8 mouse cellular contexts compared by ENCODE assay signal in genomic region chr14:20696986-20697385, GRCm38 (mm10). TPM values are rescaled to one million over a fixed set of nuclear protein-coding genes. Genes with fewer than 3 reads are reported as not detected.
DNase-seq lines count a peak whose midpoint lies in the region; ATAC-seq lines count a peak whose summit lies in the region.

No protein-coding gene starts in this region.

- ATAC-seq in kidney, embryonic 16.5 days (ENCODE audit: low FRiP score, low TSS enrichment): no peak
- no peak for ATAC-seq in liver, embryonic 13.5 days (ENCODE audit: low read depth)

- no peak overlapping the region for H3K27ac ChIP-seq in heart, embryonic 10.5 days
- H3K27ac ChIP-seq in kidney, embryonic 16.5 days (ENCODE audit: low read length): no peak overlapping the region
- no peak overlapping the region for H3K27ac ChIP-seq in liver, embryonic 13.5 days

- peaks cover 65% of the 10 kb centered on the region for H3K4me1 ChIP-seq in heart, embryonic 10.5 days
- H3K4me1 ChIP-seq in kidney, embryonic 16.5 days (ENCODE audit: insufficient read depth, low read length): peaks cover 58% of the 10 kb centered on the region
- peaks cover 79% of the 10 kb centered on the region for H3K4me1 ChIP-seq in liver, embryonic 13.5 days (replicated peaks)

- DNase-seq in testis, postnatal 10 days (ENCODE audit: low spot score): peak; percentile 72
- DNase-seq in testis, postnatal 14 days (ENCODE audit: low spot score): no peak
- DNase-seq in embryo, embryonic 10 days (ENCODE audit: low spot score): peak; percentile 62
- DNase-seq in heart, embryonic 10.5 days (ENCODE audit: low spot score): no peak
- peak; percentile 29 for DNase-seq in liver, embryonic 13.5 days
- peak; percentile 63 for DNase-seq in naive thymus-derived CD4-positive, alpha-beta T cell, adult 2 months (ENCODE audit: low read depth)
- DNase-seq in gastrocnemius, postnatal 14 days: no peak

- no peaks in the 10 kb centered on the region for H3K9me3 ChIP-seq in heart, embryonic 10.5 days
- H3K9me3 ChIP-seq in kidney, embryonic 16.5 days (ENCODE audit: low read length): no peaks in the 10 kb centered on the region
- H3K9me3 ChIP-seq in liver, embryonic 13.5 days (replicated peaks): no peaks in the 10 kb centered on the region

- peaks cover 48% of the 10 kb centered on the region for H3K36me3 ChIP-seq in heart, embryonic 10.5 days
- H3K36me3 ChIP-seq in kidney, embryonic 16.5 days (ENCODE audit: insufficient read depth, low read length): peaks cover 24% of the 10 kb centered on the region
- H3K36me3 ChIP-seq in liver, embryonic 13.5 days: peaks cover 48% of the 10 kb centered on the region

- 30% methylated on average over 1 of the region's 1 CpGs for WGBS in heart, embryonic 10.5 days
- 5% methylated on average over 1 of the region's 1 CpGs for WGBS in kidney, embryonic 16.5 days
- 50% methylated on average over 1 of the region's 1 CpGs for WGBS in liver, embryonic 13.5 days (ENCODE audit: insufficient replicate concordance)

- no peaks in the 10 kb centered on the region for H3K27me3 ChIP-seq in heart, embryonic 10.5 days (ENCODE audit: insufficient read depth, poor library complexity, severe bottlenecking)
- H3K27me3 ChIP-seq in kidney, embryonic 16.5 days (ENCODE audit: insufficient read depth, low read length): no peaks in the 10 kb centered on the region
- H3K27me3 ChIP-seq in liver, embryonic 13.5 days: no peaks in the 10 kb centered on the region

- peak overlapping the region; percentile 72 for H3K4me2 ChIP-seq in kidney, embryonic 16.5 days (replicated peaks; ENCODE audit: low read depth, low read length)
- peak overlapping the region; percentile 87 for H3K4me2 ChIP-seq in liver, embryonic 13.5 days

- peak overlapping the region; percentile 81 for H3K4me3 ChIP-seq in heart, embryonic 10.5 days
- peak overlapping the region; percentile 86 for H3K4me3 ChIP-seq in kidney, embryonic 16.5 days (ENCODE audit: low read length)
- H3K4me3 ChIP-seq in liver, embryonic 13.5 days (replicated peaks): peak overlapping the region; percentile 95

- H3K9ac ChIP-seq in kidney, embryonic 16.5 days (replicated peaks; ENCODE audit: low read length): no peak overlapping the region; the same call in 1 of the 2 replicates
- peak overlapping the region; percentile 94; the same call in 1 of the 2 replicates for H3K9ac ChIP-seq in liver, embryonic 13.5 days

- intact Hi-C loops in gastrocnemius, postnatal 14 days (cut with DNase I; ENCODE audit: low total_unique reads): no loop called here

RNA-seq across cellular contexts. Expression of gene Fut11, which starts 2.2 kb away (rescaled TPM):
- 18.4 and 19.5 TPM in 2 replicates for polyA plus RNA-seq in heart, embryonic 10.5 days (2016; fragmentation: Nextera tagmentation; extraction: Ambion mirVana)
- polyA plus RNA-seq in kidney, embryonic 16.5 days (2015; fragmentation: Nextera tagmentation; extraction: Ambion mirVana): 28.2 and 28.5 TPM in 2 replicates
- 6.5 and 7.3 TPM in 2 replicates for polyA plus RNA-seq in liver, embryonic 13.5 days (2015; fragmentation: Nextera tagmentation; extraction: Ambion mirVana)
- 1 to 10 TPM; 6.6 to 7.0 TPM for total RNA-seq in gastrocnemius, postnatal 14 days (2021)

RNA-seq across cellular contexts. Expression of gene Chchd1, which starts 5.8 kb away (rescaled TPM):
- 224 and 232 TPM in 2 replicates for polyA plus RNA-seq in heart, embryonic 10.5 days (2016; fragmentation: Nextera tagmentation; extraction: Ambion mirVana)
- polyA plus RNA-seq in kidney, embryonic 16.5 days (2015; fragmentation: Nextera tagmentation; extraction: Ambion mirVana): 161 and 171 TPM in 2 replicates
- polyA plus RNA-seq in liver, embryonic 13.5 days (2015; fragmentation: Nextera tagmentation; extraction: Ambion mirVana): 133 and 150 TPM in 2 replicates
- 100 to 1,000 TPM in 1 of 2 experiments, 10 to 100 TPM in 1; 98.5 to 106 TPM for total RNA-seq in gastrocnemius, postnatal 14 days (2021)

RNA-seq across cellular contexts. Expression of gene Zswim8, which starts 10.4 kb away (rescaled TPM):
- polyA plus RNA-seq in heart, embryonic 10.5 days (2016; fragmentation: Nextera tagmentation; extraction: Ambion mirVana): 25.9 and 33.1 TPM in 2 replicates
- polyA plus RNA-seq in kidney, embryonic 16.5 days (2015; fragmentation: Nextera tagmentation; extraction: Ambion mirVana): 28.3 and 33.6 TPM in 2 replicates
- polyA plus RNA-seq in liver, embryonic 13.5 days (2015; fragmentation: Nextera tagmentation; extraction: Ambion mirVana): 4.0 and 4.6 TPM in 2 replicates
- total RNA-seq in gastrocnemius, postnatal 14 days (2021): 10 to 100 TPM; 31.7 to 38.8 TPM

RNA-seq across cellular contexts. Expression of gene Sec24c, which starts 22.9 kb away (rescaled TPM):
- 101 and 113 TPM in 2 replicates for polyA plus RNA-seq in heart, embryonic 10.5 days (2016; fragmentation: Nextera tagmentation; extraction: Ambion mirVana)
- 113 and 120 TPM in 2 replicates for polyA plus RNA-seq in kidney, embryonic 16.5 days (2015; fragmentation: Nextera tagmentation; extraction: Ambion mirVana)
- polyA plus RNA-seq in liver, embryonic 13.5 days (2015; fragmentation: Nextera tagmentation; extraction: Ambion mirVana): 30.2 and 38.4 TPM in 2 replicates
- total RNA-seq in gastrocnemius, postnatal 14 days (2021): 10 to 100 TPM; 56.7 to 60.1 TPM

RNA-seq across cellular contexts. Expression of gene Synpo2l, which starts 28.8 kb away (rescaled TPM):
- 87.0 and 172 TPM in 2 replicates for polyA plus RNA-seq in heart, embryonic 10.5 days (2016; fragmentation: Nextera tagmentation; extraction: Ambion mirVana)
- polyA plus RNA-seq in kidney, embryonic 16.5 days (2015; fragmentation: Nextera tagmentation; extraction: Ambion mirVana): 0.92 and 1.2 TPM in 2 replicates
- 0.41 and 0.51 TPM in 2 replicates for polyA plus RNA-seq in liver, embryonic 13.5 days (2015; fragmentation: Nextera tagmentation; extraction: Ambion mirVana)
- total RNA-seq in gastrocnemius, postnatal 14 days (2021): 100 to 1,000 TPM; 197 to 244 TPM

Comparison
In these comparisons a context has a peak if more than half of its experiments do, and no peak if none do; other contexts are left out.
1. DNase-seq: peak in testis, postnatal 10 days (single experiment), embryo, embryonic 10 days (single experiment), liver, embryonic 13.5 days (single experiment) and naive thymus-derived CD4-positive, alpha-beta T cell, adult 2 months (single experiment); none in testis, postnatal 14 days (single experiment), heart, embryonic 10.5 days (single experiment) and gastrocnemius, postnatal 14 days (single experiment).
2. Peak in every context shown above with its lines, with median percentiles within 50 percentile points of each other: H3K4me3 ChIP-seq.